Mouse (Mus musculus) left cerebral cortex, adult 8-10 months (tissue): ENCODE measurements around the gene Ctnnb1. TPM values are rescaled to one million over a fixed set of nuclear protein-coding genes. Genes with fewer than 3 reads are reported as not detected.

ENCODE experiments used
- DNase-seq, 2 experiments: peaks; one replicate each; pipeline ENCODE4 v3.0.0; 2022; ENCODE audit warnings: low spot score in 2 of 2
- total RNA-seq, 4 experiments: library from RNA; stranded (reverse); gene quantifications; 2 replicates each; pipeline ENCODE4 v1.2.4; 2022

Gene Ctnnb1
- total RNA-seq, 4 experiments from 2014 or later: 498 to 528 (median 508) TPM

- no peak for DNase-seq
Measured at GRCm38 (mm10) chr9:120926939-120927606, 1.9 kb upstream of the Ctnnb1 start.

- DNase-seq: no peak
Measured at GRCm38 (mm10) chr9:120930021-120930420, 1.0 kb downstream of the Ctnnb1 start.

GRCm38 (mm10) chr9:120930811-120931210 lies 1.8 kb downstream of the Ctnnb1 start:
- no peak for DNase-seq

GRCm38 (mm10) chr9:120932371-120932770 lies 3.4 kb downstream of the Ctnnb1 start:
- DNase-seq: no peak

GRCm38 (mm10) chr9:120932797-120933586 lies 4.0 kb downstream of the Ctnnb1 start:
- DNase-seq: peak; percentile 89 to 91

- no peak for DNase-seq
Measured at GRCm38 (mm10) chr9:120933587-120933885, 4.5 kb downstream of the Ctnnb1 start.

GRCm38 (mm10) chr9:120933886-120934758 lies 5.1 kb downstream of the Ctnnb1 start:
- DNase-seq: peak in 1 of 2 experiments; percentile 29

- no peak for DNase-seq
Measured at GRCm38 (mm10) chr9:120934821-120935633, 6.0 kb downstream of the Ctnnb1 start.

GRCm38 (mm10) chr9:120935634-120935922 lies 6.6 kb downstream of the Ctnnb1 start:
- DNase-seq: no peak

- no peak for DNase-seq
Measured at GRCm38 (mm10) chr9:120936351-120936750, 7.3 kb downstream of the Ctnnb1 start.

GRCm38 (mm10) chr9:120940858-120941257 lies 11.8 kb downstream of the Ctnnb1 start:
- DNase-seq: no peak

GRCm38 (mm10) chr9:120943757-120944156 lies 14.7 kb downstream of the Ctnnb1 start:
- DNase-seq: no peak

GRCm38 (mm10) chr9:120944211-120944610 lies 15.2 kb downstream of the Ctnnb1 start:
- DNase-seq: no peak

GRCm38 (mm10) chr9:120946131-120946530 lies 17.1 kb downstream of the Ctnnb1 start:
- DNase-seq: no peak

- no peak for DNase-seq
Measured at GRCm38 (mm10) chr9:120948832-120949231, 19.8 kb downstream of the Ctnnb1 start.

- DNase-seq: no peak
Measured at GRCm38 (mm10) chr9:120950761-120951160, 21.7 kb downstream of the Ctnnb1 start.

GRCm38 (mm10) chr9:120951947-120952346 lies 22.9 kb downstream of the Ctnnb1 start:
- no peak for DNase-seq

- no peak for DNase-seq
Measured at GRCm38 (mm10) chr9:120958051-120958450, 29.0 kb downstream of the Ctnnb1 start.

GRCm38 (mm10) chr9:120958560-120958959 lies 29.5 kb downstream of the Ctnnb1 start:
- no peak for DNase-seq

- no peak for DNase-seq
Measured at GRCm38 (mm10) chr9:120959225-120959624, 30.2 kb downstream of the Ctnnb1 start.

GRCm38 (mm10) chr9:120960611-120961010 lies 31.6 kb downstream of the Ctnnb1 start:
- no peak for DNase-seq
